Mouse (Mus musculus): ENCODE measurements at regions not wholly inside any gene's neighbourhood (a gene's known extent, or its start where the extent isn't known, plus 50 kb on each side); places are given as distances from the start of the nearest gene placed in this dataset.

GRCm38 (mm10) chr4:142677426-142677825, 438.2 kb upstream of the Kazn start:
- no peak overlapping the region for H3K9ac ChIP-seq (ENCODE audit: low read depth, poor library complexity, severe bottlenecking)
- no peaks in the 10 kb centered on the region for H3K36me3 ChIP-seq (ENCODE audit: control insufficient read depth, insufficient read depth, low read length, poor library complexity, severe bottlenecking)
- no peak overlapping the region for H3K27ac ChIP-seq (ENCODE audit: insufficient read depth, low read length)
- no peaks in the 10 kb centered on the region for H3K9me3 ChIP-seq (replicated peaks; ENCODE audit: control insufficient read depth, insufficient read depth, low read length, poor library complexity, severe bottlenecking)
- H3K27me3 ChIP-seq (ENCODE audit: control insufficient read depth, insufficient read depth, low read length, poor library complexity, severe bottlenecking): no peaks in the 10 kb centered on the region
- H3K4me1 ChIP-seq (ENCODE audit: control insufficient read depth, insufficient read depth, low read length): no peaks in the 10 kb centered on the region
- H3K4me3 ChIP-seq (ENCODE audit: low read depth, low read length): no peak overlapping the region
- TF ChIP-seq EP300 (IDR thresholded peaks at IDR 0.05; ENCODE audit: insufficient read depth, low read depth, low read length) (no peak), POLR2A (IDR thresholded peaks at IDR 0.05; ENCODE audit: insufficient read depth, low read length) (no peak), CTCF (IDR thresholded peaks at IDR 0.05; ENCODE audit: low read depth, low read length) (no peak)

GRCm38 (mm10) chr4:142674641-142675465, 435.7 kb upstream of the Kazn start:
- H3K36me3 ChIP-seq (ENCODE audit: control insufficient read depth, insufficient read depth, low read length, poor library complexity, severe bottlenecking): no peaks in the 10 kb centered on the region
- H3K27ac ChIP-seq (ENCODE audit: insufficient read depth, low read length): no peak overlapping the region
- H3K4me1 ChIP-seq (ENCODE audit: control insufficient read depth, insufficient read depth, low read length): no peaks in the 10 kb centered on the region
- H3K9ac ChIP-seq (ENCODE audit: low read depth, poor library complexity, severe bottlenecking): no peak overlapping the region
- H3K9me3 ChIP-seq (replicated peaks; ENCODE audit: control insufficient read depth, insufficient read depth, low read length, poor library complexity, severe bottlenecking): no peaks in the 10 kb centered on the region
- H3K27me3 ChIP-seq (ENCODE audit: control insufficient read depth, insufficient read depth, low read length, poor library complexity, severe bottlenecking): no peaks in the 10 kb centered on the region
- no peak for TF ChIP-seq CTCF (IDR thresholded peaks at IDR 0.05; ENCODE audit: low read depth, low read length)
- H3K4me3 ChIP-seq (ENCODE audit: low read depth, low read length): no peak overlapping the region

- H3K4me1 ChIP-seq (ENCODE audit: control insufficient read depth, insufficient read depth, low read length): no peaks in the 10 kb centered on the region
- no peaks in the 10 kb centered on the region for H3K36me3 ChIP-seq (ENCODE audit: control insufficient read depth, insufficient read depth, low read length, poor library complexity, severe bottlenecking)
- H3K4me3 ChIP-seq (ENCODE audit: low read depth, low read length): no peak overlapping the region
- H3K9me3 ChIP-seq (replicated peaks; ENCODE audit: control insufficient read depth, insufficient read depth, low read length, poor library complexity, severe bottlenecking): no peaks in the 10 kb centered on the region
- no peaks in the 10 kb centered on the region for H3K27me3 ChIP-seq (ENCODE audit: control insufficient read depth, insufficient read depth, low read length, poor library complexity, severe bottlenecking)
- no peak overlapping the region for H3K9ac ChIP-seq (ENCODE audit: low read depth, poor library complexity, severe bottlenecking)
- no peak for TF ChIP-seq EP300 (IDR thresholded peaks at IDR 0.05; ENCODE audit: insufficient read depth, low read depth, low read length)
- no peak for TF ChIP-seq POLR2A (IDR thresholded peaks at IDR 0.05; ENCODE audit: insufficient read depth, low read length)
- TF ChIP-seq CTCF (IDR thresholded peaks at IDR 0.05; ENCODE audit: low read depth, low read length): no peak
- H3K27ac ChIP-seq (ENCODE audit: insufficient read depth, low read length): no peak overlapping the region
Measured at GRCm38 (mm10) chr4:142671872-142672458, 432.8 kb upstream of the Kazn start.

GRCm38 (mm10) chr4:142664781-142665180, 425.6 kb upstream of the Kazn start:
- Histone ChIP-seq H3K9me3 (replicated peaks; ENCODE audit: control insufficient read depth, insufficient read depth, low read length, poor library complexity, severe bottlenecking) (no peaks in the 10 kb centered on the region), H3K27ac (ENCODE audit: insufficient read depth, low read length) (no peak overlapping the region), H3K27me3 (ENCODE audit: control insufficient read depth, insufficient read depth, low read length, poor library complexity, severe bottlenecking) (no peaks in the 10 kb centered on the region), H3K36me3 (ENCODE audit: control insufficient read depth, insufficient read depth, low read length, poor library complexity, severe bottlenecking) (no peaks in the 10 kb centered on the region), H3K4me3 (ENCODE audit: low read depth, low read length) (no peak overlapping the region), H3K9ac (ENCODE audit: low read depth, poor library complexity, severe bottlenecking) (no peak overlapping the region), H3K4me1 (ENCODE audit: control insufficient read depth, insufficient read depth, low read length) (no peaks in the 10 kb centered on the region)
- TF ChIP-seq POLR2A (IDR thresholded peaks at IDR 0.05; ENCODE audit: insufficient read depth, low read length) (no peak), EP300 (IDR thresholded peaks at IDR 0.05; ENCODE audit: insufficient read depth, low read depth, low read length) (no peak), CTCF (IDR thresholded peaks at IDR 0.05; ENCODE audit: low read depth, low read length) (no peak)

- no peaks in the 10 kb centered on the region for H3K27me3 ChIP-seq (ENCODE audit: control insufficient read depth, insufficient read depth, low read length, poor library complexity, severe bottlenecking)
- no peak overlapping the region for H3K27ac ChIP-seq (ENCODE audit: insufficient read depth, low read length)
- H3K4me3 ChIP-seq (ENCODE audit: low read depth, low read length): no peak overlapping the region
- no peaks in the 10 kb centered on the region for H3K36me3 ChIP-seq (ENCODE audit: control insufficient read depth, insufficient read depth, low read length, poor library complexity, severe bottlenecking)
- no peak overlapping the region for H3K9ac ChIP-seq (ENCODE audit: low read depth, poor library complexity, severe bottlenecking)
- H3K9me3 ChIP-seq (replicated peaks; ENCODE audit: control insufficient read depth, insufficient read depth, low read length, poor library complexity, severe bottlenecking): no peaks in the 10 kb centered on the region
- no peaks in the 10 kb centered on the region for H3K4me1 ChIP-seq (ENCODE audit: control insufficient read depth, insufficient read depth, low read length)
- no peak for TF ChIP-seq CTCF (IDR thresholded peaks at IDR 0.05; ENCODE audit: low read depth, low read length)
- no peak for TF ChIP-seq POLR2A (IDR thresholded peaks at IDR 0.05; ENCODE audit: insufficient read depth, low read length)
- no peak for TF ChIP-seq EP300 (IDR thresholded peaks at IDR 0.05; ENCODE audit: insufficient read depth, low read depth, low read length)
Measured at GRCm38 (mm10) chr4:142658156-142658555, 419.0 kb upstream of the Kazn start.

- H3K4me1 ChIP-seq (ENCODE audit: control insufficient read depth, insufficient read depth, low read length): no peaks in the 10 kb centered on the region
- no peaks in the 10 kb centered on the region for H3K36me3 ChIP-seq (ENCODE audit: control insufficient read depth, insufficient read depth, low read length, poor library complexity, severe bottlenecking)
- H3K4me3 ChIP-seq (ENCODE audit: low read depth, low read length): no peak overlapping the region
- H3K27me3 ChIP-seq (ENCODE audit: control insufficient read depth, insufficient read depth, low read length, poor library complexity, severe bottlenecking): no peaks in the 10 kb centered on the region
- H3K27ac ChIP-seq (ENCODE audit: insufficient read depth, low read length): no peak overlapping the region
- H3K9me3 ChIP-seq (replicated peaks; ENCODE audit: control insufficient read depth, insufficient read depth, low read length, poor library complexity, severe bottlenecking): no peaks in the 10 kb centered on the region
- H3K9ac ChIP-seq (ENCODE audit: low read depth, poor library complexity, severe bottlenecking): no peak overlapping the region
- TF ChIP-seq POLR2A (IDR thresholded peaks at IDR 0.05; ENCODE audit: insufficient read depth, low read length) (no peak), CTCF (IDR thresholded peaks at IDR 0.05; ENCODE audit: low read depth, low read length) (no peak), EP300 (IDR thresholded peaks at IDR 0.05; ENCODE audit: insufficient read depth, low read depth, low read length) (no peak)
Measured at GRCm38 (mm10) chr4:142641069-142641468, 401.9 kb upstream of the Kazn start.
